Comparison of ENCODE assay signal across 13 mouse cellular contexts in genomic region chr3:52342226-52342625, GRCm38 (mm10).
DNase-seq lines count a peak whose midpoint lies in the region; ATAC-seq and TF ChIP-seq lines count a peak whose summit lies in the region.
"Had no signal": no experiment of that assay in that cellular context is flagged by ENCODE, and none has a peak within 500 bp of the region (broad histone marks: within the 10 kb centered on the region; RNA-seq: fewer than 3 reads in every experiment).

No protein-coding gene starts in this region.

- no peak overlapping the region for H3K4me2 ChIP-seq in heart, embryonic 15.5 days
- H3K4me2 ChIP-seq: lung, embryonic 14.5 days had no signal

- H3K4me1 ChIP-seq in heart, embryonic 15.5 days (replicated peaks), result peaks cover 36% of the 10 kb centered on the region
- H3K4me1 ChIP-seq in spleen, adult 2 months (ENCODE audit: control insufficient read depth, insufficient read depth, insufficient read length), result peaks cover 42% of the 10 kb centered on the region

- no peaks in the 10 kb centered on the region for H3K9me3 ChIP-seq in heart, embryonic 15.5 days (replicated peaks)
- H3K9me3 ChIP-seq: megakaryocyte, embryonic 14.5 days had no signal

- H3K27ac ChIP-seq in heart, embryonic 15.5 days, result peak overlapping the region; percentile 11; the same call in 1 of the 2 replicates
- peak overlapping the region; percentile 45 for H3K27ac ChIP-seq in left cerebral cortex, adult 2 months
- 0 out of 2 replicates have a peak overlapping the region, but pooled peaks have one; percentile 20 for H3K27ac ChIP-seq in spleen, adult 2 months (ENCODE audit: insufficient read depth, low read length)
- H3K27ac ChIP-seq: hindbrain, postnatal 0 days had no signal

- 37% methylated on average over 3 of the region's 3 CpGs for WGBS in heart, embryonic 15.5 days
- WGBS in spleen, adult 2 months, result 48% methylated on average over 3 of the region's 3 CpGs

- H3K4me3 ChIP-seq in heart, embryonic 15.5 days, result no peak overlapping the region
- no peak overlapping the region for H3K4me3 ChIP-seq in left cerebral cortex, adult 2 months
- H3K4me3 ChIP-seq in spleen, adult 2 months (ENCODE audit: extremely low read depth, insufficient read depth, insufficient read length), result no peak overlapping the region
- H3K4me3 ChIP-seq: megakaryocyte, embryonic 14.5 days had no signal

- no peak for DNase-seq in heart, adult 9 months (ENCODE audit: low spot score in 2 of 2)
- DNase-seq in left cerebral cortex, adult 2 months (ENCODE audit: extremely low spot score in 1 of 2, low spot score in 2 of 2), result no peak
- DNase-seq in left cerebral cortex, adult 11 months (ENCODE audit: low spot score), result no peak
- DNase-seq in spleen, adult 2 months (ENCODE audit: low read depth in 1 of 2, low spot score in 2 of 2), result no peak
- no peak for DNase-seq in spleen, postnatal 14 days (ENCODE audit: low spot score in 2 of 2)
- no peak for DNase-seq in urinary bladder, postnatal 25 days (ENCODE audit: low spot score)
- DNase-seq: lung, embryonic 14.5 days; thymus, adult 2 months had no signal

- no peaks in the 10 kb centered on the region for H3K27me3 ChIP-seq in heart, embryonic 15.5 days
- H3K27me3 ChIP-seq in spleen, adult 2 months (ENCODE audit: control insufficient read depth, insufficient read depth, low read length), result no peaks in the 10 kb centered on the region

- no peak for ATAC-seq in heart, embryonic 15.5 days (replicated peaks; ENCODE audit: insufficient number of reproducible peaks, insufficient read depth, low FRiP score, low read depth)
- ATAC-seq: activated CD4-positive, CD25-positive, alpha-beta regulatory T cell, adult 4 months; CD4-positive, CD25-positive, alpha-beta regulatory T cell, adult 4 months; hindbrain, postnatal 0 days had no signal

- intact Hi-C loops in left cerebral cortex, adult 2 months (cut with DNase I), result loop anchor here (5.0 kb wide), 1 partner anchor 75 kb away; the partner anchor contains the start of gene Foxo1

- TF ChIP-seq CTCF in left cerebral cortex, adult 2 months (IDR thresholded peaks at IDR 0.05), result no peak
- no peak for TF ChIP-seq CTCF in spleen, adult 2 months (IDR thresholded peaks at IDR 0.05; ENCODE audit: extremely low read depth, insufficient read depth, insufficient read length, insufficient replicate concordance)

- no peak overlapping the region for H3K9ac ChIP-seq in heart, embryonic 15.5 days
- H3K9ac ChIP-seq: lung, embryonic 14.5 days had no signal

- no peak for TF ChIP-seq POLR2A in spleen, adult 2 months (IDR thresholded peaks at IDR 0.05; ENCODE audit: low read depth, low read length)

- H3K36me3 ChIP-seq in heart, embryonic 15.5 days, result peaks cover 12% of the 10 kb centered on the region
- peaks cover 13% of the 10 kb centered on the region for H3K36me3 ChIP-seq in spleen, adult 2 months (ENCODE audit: control insufficient read depth, insufficient read depth, low read length)
